Mouse (Mus musculus): Measurements from ENCODE around the gene Klk7.

Klk7 gene

GRCm38 (mm10) chr7:43797844-43798462, 13.1 kb upstream of the Klk7 start:
- DNase-seq, result peak; percentile 34

- no peak for DNase-seq
These were observed 11.2 kb upstream of the Klk7 start for GRCm38 (mm10) chr7:43799876-43800275.

DNA sequence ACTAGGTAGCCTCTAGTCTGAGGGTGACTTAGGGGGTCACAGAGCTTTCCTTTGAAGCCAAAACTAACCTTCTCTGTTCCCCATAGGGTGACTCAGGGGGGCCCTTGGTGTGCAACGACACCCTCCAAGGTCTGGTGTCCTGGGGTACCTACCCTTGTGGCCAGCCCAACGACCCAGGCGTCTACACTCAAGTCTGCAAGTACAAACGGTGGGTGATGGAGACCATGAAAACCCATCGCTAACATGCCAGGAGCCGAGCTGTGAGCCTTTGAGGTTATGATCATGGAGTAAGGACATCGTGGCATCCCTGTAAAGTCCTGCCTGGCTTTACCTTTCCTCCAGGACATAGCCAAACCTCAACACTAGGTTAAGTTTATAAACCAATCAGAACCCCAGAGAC, 4.1 kb downstream of the Klk7 start:
- DNase-seq, result no peak

- DNase-seq, result no peak
These were observed 5.7 kb downstream of the Klk7 start for GRCm38 (mm10) chr7:43816746-43817145.

DNA sequence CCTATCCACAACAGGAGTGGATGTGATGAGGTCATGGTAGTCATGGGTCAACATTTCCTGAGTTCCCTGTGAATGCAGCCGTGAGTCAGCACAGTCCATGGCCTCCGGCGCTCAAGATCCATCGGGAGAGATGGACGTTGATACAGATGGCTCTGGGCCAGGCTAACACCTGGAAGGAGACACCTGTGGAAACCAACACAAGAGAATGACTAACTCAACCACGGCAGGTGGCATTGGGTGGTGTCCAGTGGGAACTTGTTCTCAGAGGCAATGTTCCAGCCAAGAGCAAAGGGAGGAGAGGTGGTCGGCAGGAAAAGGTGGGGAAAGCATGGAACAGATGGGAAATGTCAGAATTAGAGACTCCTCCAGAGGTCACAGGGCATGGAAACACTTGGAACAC, 10.5 kb downstream of the Klk7 start:
- no peak for DNase-seq

DNA sequence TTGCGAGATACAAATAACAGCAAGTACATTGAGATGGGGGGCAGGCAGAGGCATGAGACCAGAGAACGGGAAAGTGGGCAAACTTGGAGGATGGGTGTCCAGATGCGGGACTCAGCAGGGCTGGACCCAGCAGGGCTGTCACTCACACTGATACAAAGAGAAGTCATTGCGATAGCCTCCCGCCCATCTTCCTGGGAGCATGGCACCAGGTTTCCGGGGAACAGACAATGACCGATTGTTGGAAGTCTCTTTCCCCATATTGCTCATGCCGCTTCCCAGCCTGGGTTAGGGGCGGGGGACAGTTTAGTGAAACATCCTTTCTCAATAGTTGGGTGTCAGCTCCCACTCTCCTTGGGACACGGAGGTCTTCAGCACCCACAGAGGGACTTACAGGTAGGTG, 13.1 kb downstream of the Klk7 start, which contains the start of gene Klk6:
TSS of gene Klk6 (plus strand) at position 301 of the 400 bp plus-strand sequence.
- no peak for DNase-seq

DNA sequence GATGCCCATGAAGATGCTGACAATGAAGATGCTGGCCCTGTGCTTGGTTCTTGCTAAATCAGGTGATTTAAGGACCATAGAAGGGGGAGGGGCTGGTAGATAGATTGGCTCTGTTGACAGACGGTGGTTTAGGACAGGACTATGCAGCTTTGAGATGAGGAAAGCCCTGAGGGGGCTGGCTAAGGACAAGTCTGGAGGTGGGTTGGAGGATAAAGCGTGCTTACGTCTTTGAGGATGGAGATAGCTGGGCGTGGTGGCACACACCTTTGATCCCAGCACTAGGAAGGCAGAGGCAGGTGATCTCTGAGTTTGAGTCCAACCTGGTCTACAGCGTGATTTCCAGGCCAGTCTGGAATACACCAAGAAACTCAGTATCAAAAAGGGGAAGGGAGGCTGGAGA, 15.0 kb downstream of the Klk7 start:
- no peak for DNase-seq

- DNase-seq, result no peak
These were observed 16.6 kb downstream of the Klk7 start for GRCm38 (mm10) chr7:43827706-43828105.

DNA sequence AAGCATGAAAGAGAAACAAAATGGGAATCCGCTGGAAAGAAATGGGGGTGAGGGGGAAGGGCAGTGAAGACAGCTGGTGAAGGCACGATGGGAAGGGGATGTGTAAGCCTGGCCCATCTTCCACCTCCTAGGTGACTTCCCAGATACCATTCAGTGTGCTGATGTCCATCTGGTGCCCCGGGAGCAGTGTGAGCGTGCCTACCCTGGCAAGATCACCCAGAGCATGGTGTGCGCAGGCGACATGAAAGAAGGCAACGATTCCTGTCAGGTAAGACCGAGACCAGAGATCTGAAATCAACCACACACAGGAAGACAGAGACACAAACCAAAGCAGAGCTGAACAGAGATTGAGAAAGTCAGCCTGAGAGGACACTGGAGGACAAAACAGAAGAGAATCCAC, 17.9 kb downstream of the Klk7 start:
- no peak for DNase-seq

DNA sequence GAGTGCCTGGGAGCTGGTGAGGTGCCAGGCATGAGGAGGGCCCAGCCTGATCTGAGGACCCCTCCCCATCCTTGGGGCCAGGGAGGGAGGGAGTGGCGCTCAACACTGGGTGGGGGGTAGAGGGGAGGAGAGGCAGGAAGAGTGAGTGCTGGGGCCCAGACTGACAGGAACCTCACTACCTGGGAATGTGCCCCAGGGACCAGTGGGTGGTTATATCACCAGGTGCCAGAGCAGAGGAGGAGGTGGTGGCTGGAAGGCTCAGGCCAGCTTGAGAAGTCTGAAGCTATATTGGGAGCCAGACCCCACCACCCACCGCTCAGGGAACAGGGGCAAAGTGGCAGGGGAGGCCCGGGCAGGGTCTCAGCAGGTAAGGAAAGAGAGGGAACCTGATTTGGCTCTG, 30.6 kb downstream of the Klk7 start, which contains the start of gene Klk5:
TSS of gene Klk5 (plus strand) at position 271 of the 400 bp plus-strand sequence.
- no peak for DNase-seq

GRCm38 (mm10) chr7:43843801-43844200, 32.7 kb downstream of the Klk7 start:
- no peak for DNase-seq

GRCm38 (mm10) chr7:43851616-43852015, 40.5 kb downstream of the Klk7 start:
- DNase-seq, result no peak

DNA sequence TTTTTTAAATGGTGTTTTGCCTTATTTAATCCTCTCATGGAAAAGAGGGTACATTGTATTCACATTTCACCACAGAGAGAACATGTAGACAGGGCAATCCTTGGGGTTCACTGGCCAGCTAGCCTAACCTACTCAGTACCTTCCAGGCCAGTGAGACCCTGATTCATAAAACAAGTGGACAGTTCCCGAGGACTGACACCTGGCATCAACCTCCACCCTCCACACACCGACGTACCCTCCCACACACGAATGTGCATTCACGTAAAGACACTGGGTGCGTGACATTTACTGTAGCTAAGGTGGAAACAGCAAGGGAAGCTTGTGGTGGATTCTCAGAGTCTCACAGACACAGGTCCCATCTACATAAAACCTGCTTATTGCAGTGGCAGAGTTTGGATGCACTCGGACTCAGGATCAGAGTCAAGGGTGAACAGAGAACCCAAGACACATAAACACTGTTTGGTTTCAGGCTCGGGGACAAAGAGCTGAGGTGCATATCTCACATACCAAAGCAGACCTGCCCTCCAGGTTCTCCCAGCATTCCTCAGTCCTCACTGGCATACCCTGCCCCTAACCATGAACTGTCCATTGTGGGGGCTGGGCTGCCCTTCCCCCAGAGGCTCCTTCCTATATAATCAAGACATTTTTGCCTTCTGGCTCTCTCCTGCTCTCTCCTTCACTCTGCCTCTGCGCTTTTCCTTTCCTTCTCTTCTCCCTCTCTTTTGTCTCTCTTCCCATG, 43.7 kb downstream of the Klk7 start:
- no peak for DNase-seq

GRCm38 (mm10) chr7:43855709-43856108, 44.6 kb downstream of the Klk7 start:
- no peak for DNase-seq

GRCm38 (mm10) chr7:43856307-43856706, 45.2 kb downstream of the Klk7 start:
- DNase-seq, result no peak

- no peak for DNase-seq
These were observed 46.4 kb downstream of the Klk7 start for GRCm38 (mm10) chr7:43857501-43857900.

DNA sequence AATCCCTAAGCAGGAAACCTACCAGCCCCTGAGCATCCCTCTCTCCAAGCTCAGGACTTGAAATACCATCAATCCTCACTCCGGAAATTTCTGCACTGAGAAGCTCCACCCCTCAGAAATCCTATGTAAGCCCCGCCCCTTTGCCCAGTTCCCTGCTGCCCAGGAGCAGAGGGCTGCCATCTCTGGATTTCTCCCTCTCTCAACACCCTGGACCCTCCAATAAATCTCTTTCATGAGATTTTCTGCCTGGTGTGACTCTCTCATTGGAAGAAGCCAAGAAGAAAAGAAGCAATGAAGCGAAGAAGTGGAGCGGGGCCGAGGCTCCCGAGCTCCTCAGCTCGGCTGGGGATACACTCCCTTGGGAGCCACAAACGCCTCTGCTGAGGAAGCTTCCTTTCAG, 49.3 kb downstream of the Klk7 start:
- no peak for DNase-seq

Measured in lung, postnatal 10 days (tissue).